Mouse (Mus musculus) frontal cortex, adult 2 months (tissue): ENCODE measurements around the gene Usp44. TPM values are rescaled to one million over a fixed set of nuclear protein-coding genes. Genes with fewer than 3 reads are reported as not detected.
"Not testable (repeated sequence)": the region's sequence is repeated elsewhere in the genome, so short reads cannot be mapped to it uniquely, and the experiment has no call there.

ENCODE experiments used
- DNase-seq, 2 experiments: peaks; one replicate each; pipeline ENCODE4 v3.0.0; 2022; ENCODE audit warnings: low spot score in 1 of 2; ENCODE audit errors: extremely low spot score in 1 of 2
- polyA plus RNA-seq: library from polyadenylated mRNA; depleted of rRNA; stranded (reverse); fragments of >200 nt; gene quantifications from 2 replicates; pipeline ENCODE4 v1.2.3, GENCODE M21; 2012

Gene Usp44
- polyA plus RNA-seq, 1 experiment: 0.04 TPM

GRCm38 (mm10) chr10:93835115-93835514, 3.8 kb downstream of the Usp44 start:
- not testable (repeated sequence) for DNase-seq

DNA sequence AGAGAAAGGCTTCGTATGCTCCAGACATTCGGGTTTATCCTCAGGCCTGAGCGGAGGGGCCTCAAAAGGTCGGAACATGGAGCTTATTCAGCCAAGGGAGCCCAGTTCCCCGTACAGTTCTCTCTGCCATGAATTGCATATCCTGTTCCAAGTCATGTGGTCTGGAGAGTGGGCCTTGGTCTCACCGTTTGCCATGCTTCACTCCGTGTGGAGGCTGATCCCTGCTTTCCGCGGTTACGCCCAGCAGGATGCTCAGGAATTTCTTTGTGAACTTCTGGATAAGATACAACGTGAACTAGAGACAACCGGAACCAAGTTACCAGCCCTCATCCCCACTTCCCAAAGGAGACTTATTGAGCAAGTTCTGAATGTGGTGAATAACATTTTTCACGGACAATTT, 15.4 kb downstream of the Usp44 start:
- no peak for DNase-seq

DNA sequence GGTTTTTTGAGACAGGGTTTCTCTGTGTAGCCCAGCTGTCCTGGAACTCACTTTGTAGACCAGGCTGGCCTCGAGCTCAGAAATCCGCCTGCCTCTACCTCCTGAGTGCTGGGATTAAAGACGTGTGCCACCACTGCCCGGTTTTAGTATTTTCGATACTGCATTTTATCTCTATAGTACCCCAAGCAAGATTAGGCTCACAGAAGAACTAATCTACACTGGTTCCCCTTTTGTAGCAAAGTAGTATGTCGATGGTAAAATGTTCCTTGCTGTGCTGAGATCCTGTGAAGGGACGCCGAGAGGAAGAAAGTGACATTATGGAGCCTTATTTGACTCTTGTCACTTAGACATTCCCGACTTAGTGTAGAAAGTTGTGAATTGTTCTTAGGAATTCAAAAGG, 23.8 kb downstream of the Usp44 start:
- no peak for DNase-seq

GRCm38 (mm10) chr10:93856095-93856494, 24.7 kb downstream of the Usp44 start:
- no peak for DNase-seq

GRCm38 (mm10) chr10:93868401-93868800, 37.0 kb downstream of the Usp44 start:
- DNase-seq: no peak

- no peak for DNase-seq
Observed at GRCm38 (mm10) chr10:93868886-93869285, 37.5 kb downstream of the Usp44 start.

- DNase-seq: no peak
Observed at GRCm38 (mm10) chr10:93876772-93877171, 45.4 kb downstream of the Usp44 start.

DNA sequence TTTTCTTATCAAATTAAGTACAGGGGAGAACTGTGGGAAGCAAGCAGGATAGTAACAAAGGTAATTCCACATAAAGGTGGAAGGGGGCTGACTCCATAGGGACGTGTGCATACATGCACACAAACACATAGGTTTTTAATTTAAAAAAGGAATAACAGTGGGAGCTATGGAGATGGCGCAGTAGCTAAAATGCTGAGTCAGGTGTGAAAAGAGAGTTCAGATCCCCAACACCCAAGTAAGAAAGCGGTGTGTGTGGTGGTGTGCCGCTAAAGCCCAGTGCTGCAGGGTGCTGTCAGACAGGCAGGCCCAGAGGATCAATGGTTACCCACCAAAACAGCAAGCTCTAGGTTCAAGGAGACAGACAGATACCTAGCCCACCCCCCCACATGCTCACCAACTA, 47.4 kb downstream of the Usp44 start:
- no peak for DNase-seq

GRCm38 (mm10) chr10:93881918-93882317, 50.6 kb downstream of the Usp44 start:
- no peak for DNase-seq

DNA sequence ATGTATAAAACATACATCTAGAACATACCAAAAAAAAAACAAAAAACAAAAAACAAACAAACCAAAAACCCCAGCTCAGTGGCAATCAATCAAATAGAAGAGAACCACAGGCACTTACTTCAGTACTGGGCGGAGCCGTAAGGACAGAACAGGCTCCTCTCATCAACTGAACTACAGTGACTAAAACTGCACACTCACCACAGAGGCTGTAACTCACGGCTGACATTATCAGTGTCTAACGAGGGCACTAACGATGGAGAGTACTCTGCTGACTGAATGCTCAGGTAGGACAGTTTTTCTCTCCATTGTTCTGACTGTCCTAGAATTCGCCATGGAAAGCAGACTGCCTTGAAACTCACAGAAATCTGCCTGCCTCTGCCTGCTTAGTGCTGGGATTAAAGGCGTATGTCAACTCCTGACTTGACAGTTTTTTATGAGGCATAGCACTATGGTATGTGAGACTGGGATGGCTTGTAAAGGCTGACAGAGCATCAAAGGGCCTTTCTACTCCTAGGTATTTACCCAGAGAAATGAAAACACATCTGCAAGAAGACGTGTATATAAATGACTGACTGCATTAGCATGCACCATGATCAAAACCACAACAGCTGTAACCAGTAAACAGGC, 51.5 kb downstream of the Usp44 start:
- no peak for DNase-seq

- no peak for DNase-seq
Observed at GRCm38 (mm10) chr10:93885839-93886477, 54.6 kb downstream of the Usp44 start.

- DNase-seq: no peak
Observed at GRCm38 (mm10) chr10:93888590-93888934, 57.2 kb downstream of the Usp44 start.

GRCm38 (mm10) chr10:93888935-93889578, 57.7 kb downstream of the Usp44 start:
- peak in 1 of 2 experiments; percentile 48 for DNase-seq

- DNase-seq: peak; percentile 78 to 93
Observed at GRCm38 (mm10) chr10:93889579-93889950, 58.2 kb downstream of the Usp44 start.

DNA sequence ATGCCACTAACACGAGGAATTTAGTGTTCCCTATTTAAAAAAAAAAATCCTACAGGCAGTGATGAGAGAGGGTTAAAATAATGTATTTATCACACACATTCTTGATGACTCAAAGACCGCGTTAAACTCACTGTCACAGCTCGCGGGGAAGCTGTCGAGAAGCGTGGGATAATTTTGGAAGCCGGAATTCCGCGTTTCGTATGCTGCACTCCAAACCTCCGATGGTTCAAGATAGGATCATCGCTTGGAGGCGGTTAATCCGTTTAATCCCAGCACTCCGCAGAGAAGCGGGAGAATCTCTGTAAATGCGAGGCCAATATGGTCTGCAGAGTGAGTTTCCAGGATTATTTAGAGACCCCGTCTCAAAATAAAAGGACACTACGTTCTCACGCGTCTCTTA, 58.6 kb downstream of the Usp44 start:
- peak; percentile 41 to 79 for DNase-seq

DNA sequence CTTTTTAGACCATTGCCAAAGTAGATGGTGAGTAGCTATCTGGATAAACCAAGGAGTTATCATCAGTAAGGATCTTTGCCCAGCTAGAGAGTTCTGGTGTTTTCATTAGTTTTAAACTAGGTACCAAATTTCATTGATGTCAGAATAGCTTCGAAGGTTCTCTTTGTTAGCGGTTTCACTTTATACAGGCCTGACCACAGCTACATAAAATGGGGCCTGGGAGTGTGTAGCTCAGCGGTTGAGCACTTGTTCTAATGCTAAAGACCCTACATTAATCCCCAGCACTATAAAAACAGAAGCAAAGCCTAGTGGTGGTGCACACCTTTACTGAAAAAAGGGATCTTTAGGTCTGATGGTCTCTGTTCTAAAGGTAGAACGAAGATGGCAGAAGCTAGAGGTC, 59.2 kb downstream of the Usp44 start:
- no peak for DNase-seq

- no peak for DNase-seq
Observed at GRCm38 (mm10) chr10:93891031-93891430, 59.7 kb downstream of the Usp44 start.

DNA sequence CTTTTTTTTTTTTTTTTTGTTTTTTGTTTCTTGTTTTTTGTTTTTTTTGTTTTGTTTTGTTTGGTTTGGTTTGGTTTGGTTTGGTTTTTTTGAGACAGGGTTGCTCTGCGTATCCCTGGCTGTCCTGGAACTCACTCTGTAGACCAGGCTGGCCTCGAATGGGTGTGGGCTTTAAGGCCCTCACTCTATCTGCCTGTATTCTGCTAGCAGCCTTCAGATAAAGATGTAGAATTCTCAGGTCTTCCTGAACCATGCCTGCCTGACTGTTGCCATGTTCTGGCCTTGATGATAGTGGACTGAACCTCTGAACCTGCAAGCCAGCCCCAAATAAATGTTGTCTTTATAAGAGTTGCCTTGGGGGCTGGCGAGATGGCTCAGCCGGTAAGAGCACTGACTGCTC, 61.2 kb downstream of the Usp44 start:
- DNase-seq: no peak

DNA sequence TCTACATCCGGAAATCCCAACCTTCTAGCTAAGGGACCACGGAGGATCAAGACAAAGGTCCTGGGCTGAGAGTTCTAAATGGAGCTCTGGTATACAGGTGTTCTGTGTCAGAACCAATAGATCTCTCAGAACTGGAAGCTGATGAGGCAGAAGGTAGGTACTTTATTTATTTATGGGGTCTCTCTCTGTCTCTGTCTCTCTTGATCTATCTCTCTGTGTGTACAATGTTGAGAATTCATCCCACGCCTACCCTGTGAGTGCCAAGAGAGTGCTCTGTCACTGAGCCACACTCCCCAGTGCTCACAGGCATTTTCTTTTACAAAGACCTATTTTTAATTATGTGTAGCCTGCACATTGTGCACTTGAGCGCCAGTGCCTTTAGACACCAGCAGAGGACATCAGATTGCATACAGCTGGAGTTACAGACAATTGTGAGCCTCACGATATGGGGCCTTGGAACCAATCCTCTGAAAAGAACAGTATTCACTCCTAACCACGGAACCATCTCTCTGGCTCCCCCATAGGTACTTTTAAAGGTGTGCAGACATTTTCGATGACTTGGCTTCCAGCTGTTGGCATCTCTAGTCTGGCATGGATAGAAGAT, 65.8 kb downstream of the Usp44 start, which contains the start of gene Metap2:
Gene Metap2 (minus strand): TSS at position 51 of the 604 bp plus-strand sequence.
- no peak for DNase-seq

- no peak for DNase-seq
Observed at GRCm38 (mm10) chr10:93899303-93899702, 67.9 kb downstream of the Usp44 start.

DNA sequence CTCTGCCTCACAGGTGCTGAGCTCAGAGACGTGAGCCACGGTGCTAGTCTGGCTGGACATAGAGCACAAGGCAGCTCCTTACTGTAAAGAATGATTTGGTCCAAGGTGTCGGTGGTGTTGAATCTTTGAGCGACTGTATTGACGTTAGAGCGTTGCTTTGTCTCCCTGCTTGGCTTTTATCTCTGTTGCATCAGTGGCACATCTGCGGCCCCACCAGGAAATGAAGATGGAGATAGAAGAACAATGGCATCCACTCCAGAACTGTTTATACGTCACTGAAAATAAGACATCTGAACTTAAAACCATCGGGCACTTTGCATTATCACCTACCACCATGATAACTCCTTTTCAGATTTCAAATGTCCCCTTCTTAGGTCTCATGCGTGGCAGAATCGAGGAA, 68.6 kb downstream of the Usp44 start:
- DNase-seq: no peak

- DNase-seq: no peak
Observed at GRCm38 (mm10) chr10:93907376-93907775, 76.0 kb downstream of the Usp44 start.
